Mouse (Mus musculus) liver, adult 2 months (tissue): ENCODE measurements around the gene Satb2. TPM values are rescaled to one million over a fixed set of nuclear protein-coding genes. Genes with fewer than 3 reads are reported as not detected.

Source experiments
- DNase-seq: peaks from one replicate; pipeline ENCODE4 v3.0.0-alpha.2; 2011; ENCODE audit warnings: low read depth, low spot score; ENCODE audit errors: extremely low read depth
- H3K27ac ChIP-seq: fragments of 200-500 bp; replicated peaks from 2 replicates; pipeline ENCODE4 v1.5.1; 2012; ENCODE audit warnings: low read depth, mild to moderate bottlenecking, control low read depth, inconsistent platforms, low read length; ENCODE audit not compliant: insufficient read depth
- H3K27me3 ChIP-seq: fragments of 200-500 bp; 2 replicates; pipeline ENCODE4 v1.6.1; 2012; ENCODE audit warnings: mild to moderate bottlenecking, moderate library complexity, low read length, inconsistent platforms; ENCODE audit not compliant: control insufficient read depth, insufficient read depth
- H3K36me3 ChIP-seq: fragments of 200-500 bp; 2 replicates; pipeline ENCODE4 v1.6.1; 2012; ENCODE audit warnings: low read length, inconsistent platforms; ENCODE audit not compliant: control insufficient read depth, insufficient read depth
- H3K4me1 ChIP-seq: fragments of 200-500 bp; 2 replicates; pipeline ENCODE4 v1.6.1; 2011; ENCODE audit warnings: low read length; ENCODE audit not compliant: control insufficient read depth, insufficient read depth
- H3K4me3 ChIP-seq: fragments of 200-500 bp; 2 replicates; pipeline ENCODE4 v1.5.1; 2011; ENCODE audit warnings: low read depth, mild to moderate bottlenecking, control low read depth, low read length, moderate library complexity; ENCODE audit not compliant: insufficient read depth
- H3K79me2 ChIP-seq: fragments of 200-500 bp; 2 replicates; pipeline ENCODE4 v1.6.1; 2012; ENCODE audit warnings: inconsistent platforms, mild to moderate bottlenecking, low read length, moderate library complexity; ENCODE audit not compliant: control insufficient read depth, insufficient read depth
- H3K9ac ChIP-seq: fragments of 200-500 bp; 2 replicates; pipeline ENCODE4 v1.6.1; 2012; ENCODE audit warnings: low read depth, mild to moderate bottlenecking, control low read depth, inconsistent platforms, low read length
- CTCF ChIP-seq: fragments of 200-500 bp; IDR thresholded peaks from 2 replicates; pipeline ENCODE4 v1.5.1; 2011; ENCODE audit warnings: low read depth, low read length, control low read depth
- POLR2A ChIP-seq: fragments of 200-500 bp; IDR thresholded peaks from 2 replicates; pipeline ENCODE4 v1.6.1; 2011; ENCODE audit warnings: low read length, control low read depth; ENCODE audit not compliant: insufficient read depth; ENCODE audit errors: extremely low read depth
- WGBS: fragments of 180-500 bp; shearing (Covaris S2); methylation state at CpG from one replicate; pipeline ENCODE4 v1.1.7; 2018; 5-methylcytosine and 5-hydroxymethylcytosine counted together
- polyA plus RNA-seq: library from polyadenylated mRNA; depleted of rRNA; stranded (reverse); fragments of >200 nt; gene quantifications from 2 replicates; pipeline ENCODE4 v1.2.3, GENCODE M21; 2012
- total RNA-seq: library from RNA; depleted of rRNA; stranded (reverse); fragments of >200 nt; gene quantifications from 2 replicates; pipeline ENCODE4 v1.2.3, GENCODE M21; 2014

Satb2 gene
- total and polyA plus RNA-seq, 2 experiments: 0.09 to 0.16 TPM

DNA sequence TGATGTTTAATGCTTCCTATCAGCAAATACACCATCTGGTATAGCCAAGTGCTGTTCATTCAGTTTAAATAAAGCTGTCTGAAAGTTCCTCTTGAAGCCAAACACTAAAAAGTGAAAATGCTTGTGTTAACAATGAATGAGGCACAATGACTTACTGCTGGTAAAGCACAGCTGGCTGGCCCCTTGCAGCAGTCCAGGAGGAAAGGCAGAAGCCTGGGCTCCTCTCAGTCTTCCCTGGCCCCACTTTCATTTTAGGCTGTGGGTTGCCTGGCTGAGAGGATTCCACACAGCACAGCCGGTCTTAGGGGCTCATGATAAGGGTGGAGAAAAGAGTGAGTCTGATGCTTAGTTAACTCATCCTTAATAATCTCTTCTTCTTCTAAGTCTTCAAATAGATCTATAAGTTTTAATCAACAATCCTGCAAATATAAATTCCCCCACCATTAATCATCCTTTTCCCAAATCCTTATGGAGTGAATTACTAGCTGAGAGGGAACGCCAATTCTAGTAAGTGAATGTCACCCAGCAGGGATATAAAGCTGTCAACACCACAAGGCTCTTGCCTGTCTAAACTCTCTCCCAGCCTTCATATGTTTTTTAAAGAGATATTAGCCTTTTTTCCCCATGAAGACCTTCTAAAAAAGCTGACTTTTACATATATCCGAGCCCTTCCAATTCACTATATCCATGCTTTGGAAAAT is 12.4 kb downstream of the Satb2 start:
- WGBS: 90% methylated on average over 3 of the region's 3 CpGs
- Histone ChIP-seq H3K9ac (no peak overlapping the region), H3K79me2 (no peaks in the 10 kb centered on the region), H3K4me3 (no peak overlapping the region), H3K27me3 (peaks cover 8% of the 10 kb centered on the region), H3K36me3 (no peaks in the 10 kb centered on the region), H3K4me1 (peaks cover 5% of the 10 kb centered on the region), H3K27ac (no peak overlapping the region)
- no peak for DNase-seq
- TF ChIP-seq CTCF: no peak
- TF ChIP-seq POLR2A: no peak

DNA sequence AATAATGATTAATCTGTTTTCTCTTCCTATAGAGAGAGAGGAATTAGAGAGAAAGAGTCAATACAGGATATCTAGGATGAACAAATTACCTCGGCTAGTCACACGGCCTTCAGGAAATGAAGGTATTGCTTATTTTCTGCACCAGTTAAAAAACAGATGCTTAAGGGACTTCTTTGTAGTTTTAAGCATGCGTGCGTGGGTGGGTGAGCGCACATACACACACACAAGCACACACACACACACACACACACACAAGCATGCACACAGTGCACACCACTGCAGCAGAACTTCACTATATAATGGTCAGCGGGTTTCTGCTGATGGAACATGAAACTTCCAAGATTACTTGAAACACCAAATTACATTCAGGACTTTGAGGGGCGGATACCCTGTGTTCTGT is 14.0 kb downstream of the Satb2 start:
- H3K79me2 ChIP-seq: no peaks in the 10 kb centered on the region

DNA sequence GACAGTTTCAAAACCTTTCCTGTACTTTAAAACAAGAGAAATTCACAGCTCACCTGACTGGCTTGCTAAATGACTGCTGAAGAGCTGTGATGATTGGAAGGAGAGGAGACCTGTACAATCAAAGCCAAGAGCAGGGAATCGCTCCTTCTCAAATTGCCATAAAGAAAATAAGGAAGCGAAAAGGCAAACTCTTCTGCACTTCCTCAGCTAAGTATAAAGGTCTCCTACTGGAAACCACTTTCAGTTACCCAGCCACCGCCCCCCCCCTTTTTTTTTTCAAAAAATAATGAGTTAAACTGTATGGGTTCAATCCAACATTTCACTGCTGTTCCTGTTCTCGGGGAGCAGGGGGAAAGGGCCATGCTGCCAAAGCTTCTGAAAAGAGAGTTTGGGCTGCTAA is 15.2 kb downstream of the Satb2 start:
- Histone ChIP-seq H3K27me3 (no peaks in the 10 kb centered on the region), H3K79me2 (no peaks in the 10 kb centered on the region), H3K36me3 (no peaks in the 10 kb centered on the region), H3K27ac (no peak overlapping the region), H3K4me1 (no peaks in the 10 kb centered on the region), H3K9ac (no peak overlapping the region), H3K4me3 (no peak overlapping the region)
- no peak for DNase-seq
- TF ChIP-seq POLR2A: no peak
- TF ChIP-seq CTCF: no peak
- 87% methylated on average over 4 of the region's 4 CpGs for WGBS

More for the DNA sequence above, 14.0 kb downstream of the Satb2 start:
- Histone ChIP-seq H3K4me1 (no peaks in the 10 kb centered on the region), H3K9ac (no peak overlapping the region), H3K27me3 (no peaks in the 10 kb centered on the region; the same call in 1 of the 2 replicates), H3K4me3 (no peak overlapping the region), H3K36me3 (no peaks in the 10 kb centered on the region), H3K27ac (no peak overlapping the region)
- no peak for DNase-seq
- 86% methylated on average over 7 of the region's 7 CpGs for WGBS
- TF ChIP-seq POLR2A (no peak), CTCF (no peak)

DNA sequence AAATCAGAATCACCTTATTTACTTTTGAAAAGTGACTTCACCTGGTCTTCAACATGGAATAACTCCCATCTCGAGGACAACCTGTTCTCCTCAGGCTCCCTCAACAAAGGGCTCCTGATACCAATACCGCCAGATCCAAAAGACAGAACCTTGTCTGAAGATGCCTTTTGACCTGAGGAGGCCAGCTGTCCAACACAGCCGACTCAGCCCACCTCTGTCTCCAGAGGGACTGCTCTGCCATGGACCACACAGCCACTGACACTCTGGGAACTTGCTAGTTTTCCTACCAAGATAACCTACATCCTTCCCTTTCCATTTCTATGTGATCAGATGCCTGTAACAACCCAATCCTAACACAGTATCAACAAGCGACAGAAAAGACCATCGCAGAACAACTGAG is 19.5 kb downstream of the Satb2 start:
- H3K4me3 ChIP-seq: no peak overlapping the region
- no peaks in the 10 kb centered on the region for H3K27me3 ChIP-seq
- no peak overlapping the region for H3K9ac ChIP-seq
- WGBS: 80% methylated on average over 5 of the region's 5 CpGs
- TF ChIP-seq CTCF (no peak), POLR2A (no peak)
- no peaks in the 10 kb centered on the region for H3K4me1 ChIP-seq
- H3K27ac ChIP-seq: no peak overlapping the region
- H3K79me2 ChIP-seq: no peaks in the 10 kb centered on the region
- DNase-seq: no peak
- H3K36me3 ChIP-seq: no peaks in the 10 kb centered on the region

DNA sequence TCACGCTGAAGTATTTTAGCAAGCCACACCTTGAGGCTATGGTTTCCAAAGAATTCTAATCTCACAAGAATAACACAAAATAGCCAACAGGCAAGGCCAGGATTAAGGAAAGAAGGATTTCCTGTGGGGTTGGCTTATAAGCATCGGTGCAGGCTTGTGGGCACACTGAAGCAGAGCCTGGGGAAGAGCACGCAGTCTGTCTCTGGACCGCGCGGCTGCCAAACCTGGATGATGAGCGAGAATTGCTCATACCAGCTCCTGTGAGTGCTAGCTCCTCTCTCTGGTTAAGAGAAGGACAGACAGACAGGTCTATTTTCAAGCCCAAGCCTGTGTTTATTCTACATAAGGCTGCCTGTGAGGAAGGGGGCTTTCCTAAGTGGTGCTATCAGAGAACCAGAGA is 20.5 kb downstream of the Satb2 start:
- no peaks in the 10 kb centered on the region for H3K4me1 ChIP-seq
- no peak for TF ChIP-seq POLR2A
- no peak for TF ChIP-seq CTCF
- no peak overlapping the region for H3K4me3 ChIP-seq
- no peak overlapping the region for H3K27ac ChIP-seq
- WGBS: 92% methylated on average over 7 of the region's 7 CpGs
- no peak for DNase-seq
- H3K27me3 ChIP-seq: no peaks in the 10 kb centered on the region
- no peak overlapping the region for H3K9ac ChIP-seq
- H3K79me2 ChIP-seq: no peaks in the 10 kb centered on the region
- H3K36me3 ChIP-seq: no peaks in the 10 kb centered on the region

DNA sequence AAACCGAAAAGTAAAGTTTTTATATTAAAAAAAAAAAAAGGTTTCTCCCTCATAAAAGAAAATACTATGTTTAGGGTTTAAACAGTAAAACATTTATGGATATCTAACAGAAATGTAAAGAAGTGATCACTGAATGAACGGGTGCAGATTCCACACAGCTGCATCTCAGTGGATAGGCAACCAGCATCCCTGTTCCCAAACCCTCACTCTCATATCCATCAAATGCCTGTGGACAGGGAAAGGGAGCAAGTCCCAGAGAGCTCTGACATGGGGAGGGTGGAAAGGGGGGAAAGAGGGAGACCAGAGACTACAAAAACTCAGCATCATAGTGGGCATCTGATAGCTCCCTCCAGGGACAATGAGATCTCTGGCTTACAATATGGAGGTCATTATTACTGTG is 21.6 kb downstream of the Satb2 start:
- no peak overlapping the region for H3K4me3 ChIP-seq
- DNase-seq: no peak
- no peaks in the 10 kb centered on the region for H3K36me3 ChIP-seq
- TF ChIP-seq CTCF (no peak), POLR2A (no peak)
- H3K27me3 ChIP-seq: no peaks in the 10 kb centered on the region
- no peaks in the 10 kb centered on the region for H3K4me1 ChIP-seq
- no peak overlapping the region for H3K9ac ChIP-seq
- H3K79me2 ChIP-seq: no peaks in the 10 kb centered on the region
- H3K27ac ChIP-seq: no peak overlapping the region
- WGBS: 87% methylated on average over 2 of the region's 2 CpGs
